Mouse (Mus musculus) olfactory bulb, adult 2 months (tissue): ENCODE data around the gene Rplp0.

Experiments used
- CTCF ChIP-seq: fragments of 200-500 bp; IDR thresholded peaks from 2 replicates; pipeline ENCODE4 v1.5.1; 2012; ENCODE audit warnings: low read depth, mild to moderate bottlenecking, low read length, moderate library complexity; ENCODE audit not compliant: insufficient read depth
- POLR2A ChIP-seq: fragments of 200-500 bp; IDR thresholded peaks from 2 replicates; pipeline ENCODE4 v1.6.1; 2012; ENCODE audit warnings: mild to moderate bottlenecking, low read depth, low read length, moderate library complexity; ENCODE audit not compliant: insufficient read depth

GRCm38 (mm10) chr5:115569721-115570120, 10.5 kb downstream of the Rplp0 start:
- TF ChIP-seq POLR2A: no peak
- no peak for TF ChIP-seq CTCF
